Mouse (Mus musculus): ENCODE data around the gene Ms4a6d.

DNA sequence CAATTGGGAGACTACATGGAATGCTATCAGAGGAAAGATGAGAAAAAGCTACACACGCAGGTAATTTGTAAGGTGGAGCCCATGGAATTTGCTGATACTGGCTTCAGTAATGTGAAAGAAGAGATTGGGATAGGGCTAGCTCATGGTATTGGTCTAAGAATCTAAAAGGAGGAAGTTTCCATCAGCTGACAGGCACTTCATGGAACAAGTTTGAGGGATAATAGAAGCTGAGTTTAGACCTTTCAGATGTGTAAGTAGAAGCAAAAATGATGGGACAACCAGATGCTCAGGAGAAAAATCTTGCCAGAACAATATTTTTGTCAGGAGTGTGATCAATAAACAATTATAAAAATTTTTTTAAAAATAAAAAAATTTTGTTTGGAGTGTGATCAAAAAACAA lies 29.1 kb upstream of the Ms4a6d start:
- no peak for TF ChIP-seq GATA1 (IDR thresholded peaks at IDR 0.05; ENCODE audit: borderline replicate concordance, low read length)
- no peak for TF ChIP-seq FLI1 (IDR thresholded peaks at IDR 0.05; ENCODE audit: low read length)
